Mouse (Mus musculus) ES-CJ7 (cell line): ENCODE measurements around the gene Plcb2.

ENCODE experiments used
- DNase-seq: peaks from one replicate; pipeline ENCODE4 v3.0.0; 2011; ENCODE audit warnings: low read depth, low spot score

Plcb2 gene

GRCm38 (mm10) chr2:118751896-118752791 lies 23.9 kb upstream of the Plcb2 start:
- no peak for DNase-seq

- no peak for DNase-seq
Measured at GRCm38 (mm10) chr2:118750476-118750875, 22.2 kb upstream of the Plcb2 start.

- DNase-seq: peak; percentile 52
Measured at GRCm38 (mm10) chr2:118749341-118749884, 21.2 kb upstream of the Plcb2 start.

- DNase-seq: no peak
Measured at GRCm38 (mm10) chr2:118747301-118747960, 19.2 kb upstream of the Plcb2 start.

GRCm38 (mm10) chr2:118745915-118746901 lies 18.0 kb upstream of the Plcb2 start:
- DNase-seq: peak; percentile 33

- DNase-seq: peak; percentile 81
Measured at GRCm38 (mm10) chr2:118745232-118745884, 17.1 kb upstream of the Plcb2 start, which contains the start of gene Inafm2. Gene Inafm2, plus strand, starts transcription at chr2:118745758.

GRCm38 (mm10) chr2:118744621-118745020 lies 16.4 kb upstream of the Plcb2 start:
- no peak for DNase-seq

- peak; percentile 69 for DNase-seq
Measured at GRCm38 (mm10) chr2:118743261-118743943, 15.2 kb upstream of the Plcb2 start.

GRCm38 (mm10) chr2:118741183-118741582 lies 12.9 kb upstream of the Plcb2 start:
- DNase-seq: no peak

GRCm38 (mm10) chr2:118740341-118740740 lies 12.1 kb upstream of the Plcb2 start:
- no peak for DNase-seq

- DNase-seq: no peak
Measured at GRCm38 (mm10) chr2:118733341-118733740, 5.1 kb upstream of the Plcb2 start.

GRCm38 (mm10) chr2:118731981-118732380 lies 3.7 kb upstream of the Plcb2 start:
- no peak for DNase-seq

GRCm38 (mm10) chr2:118730622-118730915 lies 2.3 kb upstream of the Plcb2 start:
- peak; percentile 19 for DNase-seq

- no peak for DNase-seq
Measured at GRCm38 (mm10) chr2:118729816-118730621, 1.8 kb upstream of the Plcb2 start.

- no peak for DNase-seq
Measured at GRCm38 (mm10) chr2:118729194-118729593, 956 bp upstream of the Plcb2 start.

- DNase-seq: no peak
Measured at GRCm38 (mm10) chr2:118727911-118728310, 327 bp downstream of the Plcb2 start.

GRCm38 (mm10) chr2:118726873-118727272 lies 1.4 kb downstream of the Plcb2 start:
- no peak for DNase-seq

GRCm38 (mm10) chr2:118725511-118725910 lies 2.7 kb downstream of the Plcb2 start:
- no peak for DNase-seq

- DNase-seq: no peak
Measured at GRCm38 (mm10) chr2:118723693-118724486, 4.3 kb downstream of the Plcb2 start.
